Mouse (Mus musculus) CD4-positive, CD25-positive, alpha-beta regulatory T cell, adult 4 months (primary cell): ENCODE measurements around the gene Inafm1. TPM values are rescaled to one million over a fixed set of nuclear protein-coding genes. Genes with fewer than 3 reads are reported as not detected.
"Not testable (repeated sequence)": the region's sequence is repeated elsewhere in the genome, so short reads cannot be mapped to it uniquely, and the experiment has no call there.

Experiments used
- ATAC-seq: one replicate; pipeline ENCODE4 v1.8.0; 2017
- polyA plus RNA-seq, 2 experiments: library from polyadenylated mRNA; unstranded; fragments of 100-300 nt; shearing (Covaris generic); gene quantifications; one replicate each; pipeline ENCODE4 v1.2.1; 2017

Inafm1 gene
- polyA plus RNA-seq, 2 experiments from 2014 or later: 1.0 to 2.3 TPM

- no peak for ATAC-seq
Observed at GRCm38 (mm10) chr7:16261097-16261496, 12.3 kb downstream of the Inafm1 start.

- no peak for ATAC-seq
Observed at GRCm38 (mm10) chr7:16259110-16259590, 14.3 kb downstream of the Inafm1 start, which contains the start of gene C5ar1. Gene C5ar1, minus strand, starts transcription at chr7:16259540.

GRCm38 (mm10) chr7:16257830-16258229 lies 15.6 kb downstream of the Inafm1 start:
- ATAC-seq: no peak

- not testable (repeated sequence) for ATAC-seq
Observed at GRCm38 (mm10) chr7:16255963-16256362, 17.5 kb downstream of the Inafm1 start.

- ATAC-seq: no peak
Observed at GRCm38 (mm10) chr7:16254195-16254594, 19.2 kb downstream of the Inafm1 start.

GRCm38 (mm10) chr7:16250687-16251086 lies 22.7 kb downstream of the Inafm1 start:
- no peak for ATAC-seq

GRCm38 (mm10) chr7:16245958-16246357 lies 27.5 kb downstream of the Inafm1 start:
- no peak for ATAC-seq

- ATAC-seq: no peak
Observed at GRCm38 (mm10) chr7:16244067-16244466, 29.4 kb downstream of the Inafm1 start, which contains the start of gene C5ar2. Gene C5ar2, minus strand, starts transcription at chr7:16244154.

- no peak for ATAC-seq
Observed at GRCm38 (mm10) chr7:16242198-16242597, 31.2 kb downstream of the Inafm1 start.

- no peak for ATAC-seq
Observed at GRCm38 (mm10) chr7:16241787-16242186, 31.6 kb downstream of the Inafm1 start.

- ATAC-seq: no peak
Observed at GRCm38 (mm10) chr7:16240978-16241303, 32.5 kb downstream of the Inafm1 start.

- ATAC-seq: no peak
Observed at GRCm38 (mm10) chr7:16240281-16240977, 33.0 kb downstream of the Inafm1 start.

GRCm38 (mm10) chr7:16239554-16239997 lies 33.8 kb downstream of the Inafm1 start:
- ATAC-seq: no peak

- ATAC-seq: no peak
Observed at GRCm38 (mm10) chr7:16229869-16230268, 43.5 kb downstream of the Inafm1 start.

Other genes with a start within 250 kb of the Inafm1 start
- 1 to 10 TPM; 3.6 to 3.9 TPM for gene Bicra, start 225.7 kb downstream of the Inafm1 start, polyA plus RNA-seq
- not detected for gene Zfp541, start 211.8 kb downstream of the Inafm1 start, polyA plus RNA-seq
- 100 to 1,000 TPM; 198 to 297 TPM for gene Napa, start 175.2 kb downstream of the Inafm1 start, polyA plus RNA-seq
- gene Kptn, start 153.7 kb downstream of the Inafm1 start, polyA plus RNA-seq: 10 to 100 TPM; 22.0 to 32.9 TPM
- gene Slc8a2, start 143.8 kb downstream of the Inafm1 start, polyA plus RNA-seq: not detected
- gene Meis3, start 98.5 kb downstream of the Inafm1 start, polyA plus RNA-seq: 10 to 100 TPM; 23.0 to 26.2 TPM
- gene Dhx34, start 51.6 kb downstream of the Inafm1 start, polyA plus RNA-seq: 10 to 100 TPM in 1 of 2 experiments, 1 to 10 TPM in 1; 9.3 to 13.7 TPM
- gene C5ar2, start 29.5 kb downstream of the Inafm1 start, polyA plus RNA-seq: under 1 TPM in 1 of 2 experiments, not detected in 1; 0.15 TPM
- not detected for gene C5ar1, start 14.1 kb downstream of the Inafm1 start, polyA plus RNA-seq
- 10 to 100 TPM in 1 of 2 experiments, 1 to 10 TPM in 1; 7.6 to 13.1 TPM for gene Ccdc9, start 13.2 kb upstream of the Inafm1 start, polyA plus RNA-seq
- 1 to 10 TPM in 1 of 2 experiments, not detected in 1; 1.2 TPM for gene Bbc3, start 34.8 kb upstream of the Inafm1 start, polyA plus RNA-seq
- gene Sae1, start 114.2 kb upstream of the Inafm1 start, polyA plus RNA-seq: 10 to 100 TPM; 69.0 to 85.6 TPM
- 10 to 100 TPM; 13.5 to 18.0 TPM for gene Zc3h4, start 127.3 kb upstream of the Inafm1 start, polyA plus RNA-seq
- 1 to 10 TPM; 2.5 to 4.9 TPM for gene Tmem160, start 179.2 kb upstream of the Inafm1 start, polyA plus RNA-seq
- not detected for gene Npas1, start 204.1 kb upstream of the Inafm1 start, polyA plus RNA-seq